Comparison of ENCODE assay signal across 13 mouse cellular contexts in the genomic region with DNA sequence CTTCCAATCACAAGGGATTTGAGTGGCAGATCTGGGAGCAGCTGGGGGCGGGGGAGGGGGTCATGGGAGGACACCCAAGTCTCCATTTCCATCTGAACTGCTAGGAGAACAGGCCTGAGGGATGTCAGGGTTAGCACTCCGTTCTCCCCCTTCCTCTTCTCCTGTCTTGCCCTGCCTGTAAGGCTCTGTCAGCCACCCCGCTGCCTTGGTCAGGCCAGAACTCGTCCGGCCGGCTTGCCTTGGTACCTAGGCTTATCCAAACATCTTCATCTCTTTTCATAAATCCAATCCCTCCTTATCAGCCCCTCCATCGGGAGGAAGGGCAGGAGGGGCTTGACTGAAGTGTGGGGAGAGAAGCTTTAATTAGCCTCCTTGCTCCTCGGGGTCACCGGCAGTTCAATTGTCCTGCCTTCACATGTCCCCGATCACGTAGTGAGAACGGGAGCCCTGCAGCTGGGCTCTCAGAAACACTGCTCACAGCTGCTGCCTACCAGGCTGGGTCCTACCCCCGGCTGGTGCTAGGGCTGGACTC.
DNase-seq lines count a peak whose midpoint lies in the region; ATAC-seq and TF ChIP-seq lines count a peak whose summit lies in the region.
"Had no signal": no experiment of that assay in that cellular context is flagged by ENCODE, and none has a peak within 500 bp of the region (broad histone marks: within the 10 kb centered on the region; RNA-seq: fewer than 3 reads in every experiment).

No protein-coding gene starts in this region.

- no peak for DNase-seq in hindbrain, postnatal 0 days (ENCODE audit: low spot score)
- no peak for DNase-seq in stomach, postnatal 0 days (ENCODE audit: low spot score)
- no peak for DNase-seq in limb, embryonic 10.5 days (ENCODE audit: low spot score)
- peak; percentile 64 to 69 for DNase-seq in urinary bladder, postnatal 36 days (ENCODE audit: low spot score in 2 of 2)
- no peak for DNase-seq in liver, postnatal 0 days
- no peak for DNase-seq in gastrocnemius, adult 8-10 months (ENCODE audit: low spot score in 2 of 2)
- DNase-seq: adrenal gland, postnatal 14 days; B cell, adult 2 months; cerebellum, adult 8-10 months; heart, adult 2 months had no signal

- no peak overlapping the region for H3K9ac ChIP-seq in hindbrain, embryonic 12.5 days
- H3K9ac ChIP-seq in hindbrain, postnatal 0 days (replicated peaks; ENCODE audit: low read length), result no peak overlapping the region
- H3K9ac ChIP-seq in stomach, embryonic 14.5 days (replicated peaks; ENCODE audit: low read depth, low read length), result no peak overlapping the region
- no peak overlapping the region for H3K9ac ChIP-seq in stomach, postnatal 0 days (ENCODE audit: low read length)
- no peak overlapping the region for H3K9ac ChIP-seq in liver, postnatal 0 days (replicated peaks)
- H3K9ac ChIP-seq: liver, embryonic 14.5 days had no signal

- no peak overlapping the region for H3K27ac ChIP-seq in hindbrain, embryonic 12.5 days
- no peak overlapping the region for H3K27ac ChIP-seq in hindbrain, postnatal 0 days
- peak overlapping the region; percentile 22; the same call in 1 of the 2 replicates for H3K27ac ChIP-seq in stomach, embryonic 14.5 days (ENCODE audit: low read length)
- H3K27ac ChIP-seq in stomach, postnatal 0 days (replicated peaks), result no peak overlapping the region; the same call in 1 of the 2 replicates
- H3K27ac ChIP-seq in limb, embryonic 10.5 days, result peak overlapping the region; percentile 20
- no peak overlapping the region for H3K27ac ChIP-seq in liver, postnatal 0 days (ENCODE audit: low read depth)
- H3K27ac ChIP-seq: heart, adult 2 months; liver, embryonic 14.5 days had no signal

- TF ChIP-seq CTCF in hindbrain, postnatal 0 days (IDR thresholded peaks at IDR 0.05; ENCODE audit: low read depth), result no peak
- no peak for TF ChIP-seq CTCF in stomach, postnatal 0 days (IDR thresholded peaks at IDR 0.05; ENCODE audit: low read depth)
- no peak for TF ChIP-seq CTCF in liver, postnatal 0 days (IDR thresholded peaks at IDR 0.05; ENCODE audit: low read depth)

- H3K4me2 ChIP-seq in hindbrain, embryonic 12.5 days (replicated peaks), result no peak overlapping the region
- no peak overlapping the region for H3K4me2 ChIP-seq in hindbrain, postnatal 0 days (ENCODE audit: low read depth, low read length)
- no peak overlapping the region for H3K4me2 ChIP-seq in stomach, embryonic 14.5 days (replicated peaks; ENCODE audit: low read depth, low read length)
- H3K4me2 ChIP-seq in stomach, postnatal 0 days (replicated peaks; ENCODE audit: low read depth), result no peak overlapping the region
- no peak overlapping the region for H3K4me2 ChIP-seq in liver, postnatal 0 days (ENCODE audit: low read depth, low read length)

- ATAC-seq in hindbrain, embryonic 12.5 days (ENCODE audit: low FRiP score), result peak; percentile 23; the same call in 1 of the 2 replicates
- no peak for ATAC-seq in hindbrain, postnatal 0 days
- ATAC-seq in stomach, embryonic 14.5 days (ENCODE audit: insufficient number of reproducible peaks, insufficient read depth, low FRiP score, low read depth), result peak; percentile 59
- ATAC-seq in stomach, postnatal 0 days (ENCODE audit: low FRiP score, low TSS enrichment), result no peak
- ATAC-seq in liver, postnatal 0 days, result no peak

- H3K4me1 ChIP-seq in hindbrain, embryonic 12.5 days, result peaks cover 36% of the 10 kb centered on the region
- peaks cover 30% of the 10 kb centered on the region for H3K4me1 ChIP-seq in hindbrain, postnatal 0 days (ENCODE audit: insufficient read depth, low read length)
- peaks cover 12% of the 10 kb centered on the region; the same call in 1 of the 2 replicates for H3K4me1 ChIP-seq in stomach, embryonic 14.5 days (ENCODE audit: control insufficient read depth, insufficient read depth, low read length)
- H3K4me1 ChIP-seq in stomach, postnatal 0 days (replicated peaks; ENCODE audit: control insufficient read depth, insufficient read depth), result peaks cover 9% of the 10 kb centered on the region
- peaks cover 55% of the 10 kb centered on the region for H3K4me1 ChIP-seq in limb, embryonic 10.5 days
- H3K4me1 ChIP-seq in liver, postnatal 0 days (ENCODE audit: insufficient read depth), result peaks cover 3% of the 10 kb centered on the region; the same call in 1 of the 2 replicates

- WGBS in hindbrain, embryonic 12.5 days, result 26% methylated on average over 13 of the region's 13 CpGs
- WGBS in hindbrain, postnatal 0 days, result 36% methylated on average over 13 of the region's 13 CpGs
- 25% methylated on average over 13 of the region's 13 CpGs for WGBS in stomach, embryonic 14.5 days
- 44% methylated on average over 13 of the region's 13 CpGs for WGBS in stomach, postnatal 0 days
- 16% methylated on average over 13 of the region's 13 CpGs for WGBS in limb, embryonic 10.5 days
- WGBS in liver, postnatal 0 days (ENCODE audit: insufficient replicate concordance), result 69% methylated on average over 13 of the region's 13 CpGs

- no peak overlapping the region for H3K4me3 ChIP-seq in hindbrain, embryonic 12.5 days
- H3K4me3 ChIP-seq in hindbrain, postnatal 0 days (ENCODE audit: low read length), result no peak overlapping the region
- no peak overlapping the region for H3K4me3 ChIP-seq in stomach, embryonic 14.5 days (ENCODE audit: low read depth, low read length)
- no peak overlapping the region for H3K4me3 ChIP-seq in stomach, postnatal 0 days (ENCODE audit: low read depth, low read length)
- H3K4me3 ChIP-seq in limb, embryonic 10.5 days, result no peak overlapping the region
- no peak overlapping the region for H3K4me3 ChIP-seq in liver, postnatal 0 days (ENCODE audit: low read depth, low read length)
- H3K4me3 ChIP-seq: heart, adult 2 months had no signal

- TF ChIP-seq EP300 in stomach, postnatal 0 days (optimal IDR thresholded peaks at IDR 0.05), result no peak
- TF ChIP-seq EP300 in liver, postnatal 0 days (IDR thresholded peaks at IDR 0.05; ENCODE audit: low read depth), result no peak

- H3K9me3 ChIP-seq in hindbrain, embryonic 12.5 days (replicated peaks), result no peaks in the 10 kb centered on the region
- H3K9me3 ChIP-seq in hindbrain, postnatal 0 days (ENCODE audit: low read length), result no peaks in the 10 kb centered on the region
- H3K9me3 ChIP-seq in stomach, embryonic 14.5 days (ENCODE audit: control insufficient read depth, low read depth, low read length), result no peaks in the 10 kb centered on the region
- no peaks in the 10 kb centered on the region for H3K9me3 ChIP-seq in stomach, postnatal 0 days (ENCODE audit: control insufficient read depth, low read length)
- no peaks in the 10 kb centered on the region for H3K9me3 ChIP-seq in limb, embryonic 10.5 days (replicated peaks)
- no peaks in the 10 kb centered on the region for H3K9me3 ChIP-seq in liver, postnatal 0 days (ENCODE audit: low read length)

- H3K27me3 ChIP-seq in hindbrain, embryonic 12.5 days, result no peaks in the 10 kb centered on the region; the same call in 1 of the 2 replicates
- H3K27me3 ChIP-seq in hindbrain, postnatal 0 days (ENCODE audit: insufficient read depth, low read length), result no peaks in the 10 kb centered on the region
- H3K27me3 ChIP-seq in stomach, embryonic 14.5 days (ENCODE audit: control insufficient read depth, insufficient read depth, low read length), result no peaks in the 10 kb centered on the region
- H3K27me3 ChIP-seq in stomach, postnatal 0 days (ENCODE audit: control insufficient read depth, insufficient read depth, low read length), result no peaks in the 10 kb centered on the region
- H3K27me3 ChIP-seq in limb, embryonic 10.5 days (ENCODE audit: low read depth, poor library complexity, severe bottlenecking), result peaks cover 12% of the 10 kb centered on the region; the same call in 1 of the 2 replicates
- H3K27me3 ChIP-seq in liver, postnatal 0 days (ENCODE audit: insufficient read depth, low read length), result no peaks in the 10 kb centered on the region

- no peaks in the 10 kb centered on the region for H3K36me3 ChIP-seq in hindbrain, embryonic 12.5 days
- H3K36me3 ChIP-seq in hindbrain, postnatal 0 days (ENCODE audit: insufficient read depth, low read length), result no peaks in the 10 kb centered on the region
- no peaks in the 10 kb centered on the region for H3K36me3 ChIP-seq in stomach, embryonic 14.5 days (ENCODE audit: control insufficient read depth, insufficient read depth, low read length)
- H3K36me3 ChIP-seq in stomach, postnatal 0 days (ENCODE audit: control insufficient read depth, insufficient read depth, low read length), result no peaks in the 10 kb centered on the region
- H3K36me3 ChIP-seq in limb, embryonic 10.5 days, result no peaks in the 10 kb centered on the region
- H3K36me3 ChIP-seq in liver, postnatal 0 days (replicated peaks; ENCODE audit: insufficient read depth, low read length), result no peaks in the 10 kb centered on the region

Comparison
In these comparisons a context has a peak if more than half of its experiments do, and no peak if none do; other contexts are left out.
1. ATAC-seq: peak in hindbrain, embryonic 12.5 days (single experiment) and stomach, embryonic 14.5 days (single experiment); none in hindbrain, postnatal 0 days (single experiment), stomach, postnatal 0 days (single experiment) and liver, postnatal 0 days (single experiment).
2. H3K27ac ChIP-seq: peak in stomach, embryonic 14.5 days (single experiment) and limb, embryonic 10.5 days (single experiment); none in hindbrain, embryonic 12.5 days (single experiment), hindbrain, postnatal 0 days (single experiment), stomach, postnatal 0 days (single experiment) and liver, postnatal 0 days (single experiment).
3. DNase-seq: peak in urinary bladder, postnatal 36 days (2 of 2); none in hindbrain, postnatal 0 days (single experiment), stomach, postnatal 0 days (single experiment), limb, embryonic 10.5 days (single experiment), liver, postnatal 0 days (single experiment) and gastrocnemius, adult 8-10 months (0 of 2).